In the genomic region with DNA sequence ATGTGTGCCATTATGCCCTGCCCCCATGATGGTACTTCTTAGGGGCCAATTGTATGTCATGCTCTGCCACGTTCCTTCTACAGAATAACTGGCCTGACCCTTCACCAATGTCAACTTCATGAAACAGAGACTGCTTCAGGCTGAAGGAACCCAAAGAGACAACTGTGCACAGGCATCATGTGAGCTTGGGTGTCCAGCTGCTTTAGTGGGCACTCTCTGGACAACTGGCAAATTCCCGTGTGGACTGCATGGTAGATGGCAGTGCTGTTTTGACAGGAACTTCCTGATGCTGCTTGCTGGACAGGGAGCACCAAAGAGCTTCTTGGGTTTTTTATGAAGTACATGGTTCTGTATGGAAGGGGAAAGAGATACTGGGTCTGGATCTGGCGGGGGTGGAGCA, we compare ENCODE assay signal across 24 mouse cellular contexts.
"Had no signal": no experiment of that assay in that cellular context is flagged by ENCODE, and none has a peak within 500 bp of the region (broad histone marks: within the 10 kb centered on the region; RNA-seq: fewer than 3 reads in every experiment).

No protein-coding gene starts in this region.

- DNase-seq: heart, postnatal 10 days; heart, postnatal 14 days; heart, postnatal 36 days; heart, postnatal 4 days; kidney, postnatal 4 days; layer of hippocampus, adult 9-11 months; layer of hippocampus, postnatal 36 days had no signal

- H3K9me3 ChIP-seq: heart, embryonic 10.5 days; heart, embryonic 12.5 days; heart, embryonic 13.5 days; heart, embryonic 15.5 days; hindbrain, embryonic 10.5 days; hindbrain, embryonic 12.5 days; hindbrain, embryonic 13.5 days; hindbrain, embryonic 15.5 days; intestine, embryonic 15.5 days; kidney, embryonic 15.5 days had no signal

- H3K27me3 ChIP-seq: heart, embryonic 12.5 days; heart, embryonic 13.5 days; heart, embryonic 15.5 days; hindbrain, embryonic 12.5 days; hindbrain, embryonic 13.5 days; hindbrain, embryonic 15.5 days; intestine, embryonic 15.5 days; kidney, embryonic 15.5 days had no signal

- ATAC-seq: hindbrain, embryonic 16.5 days; hindbrain, postnatal 0 days; inflammation-experienced regulatory T-cells, adult 6 months; intestine, embryonic 15.5 days had no signal

- H3K27ac ChIP-seq: heart, embryonic 10.5 days; heart, embryonic 13.5 days; heart, embryonic 15.5 days; hindbrain, embryonic 10.5 days; hindbrain, embryonic 12.5 days; hindbrain, embryonic 13.5 days; hindbrain, embryonic 14.5 days; hindbrain, embryonic 15.5 days; hindbrain, postnatal 0 days; intestine, embryonic 15.5 days; kidney, embryonic 15.5 days; kidney, postnatal 0 days; layer of hippocampus, adult 2 months had no signal

- H3K4me1 ChIP-seq: hindbrain, embryonic 15.5 days; intestine, embryonic 15.5 days had no signal

- H3K4me3 ChIP-seq: heart, embryonic 10.5 days; heart, embryonic 12.5 days; heart, embryonic 13.5 days; heart, embryonic 15.5 days; hindbrain, embryonic 10.5 days; hindbrain, embryonic 12.5 days; hindbrain, embryonic 13.5 days; hindbrain, embryonic 15.5 days; intestine, embryonic 15.5 days; kidney, embryonic 15.5 days; layer of hippocampus, adult 2 months had no signal

- H3K4me2 ChIP-seq: heart, embryonic 11.5 days; heart, embryonic 12.5 days; heart, embryonic 13.5 days; heart, embryonic 15.5 days; hindbrain, embryonic 12.5 days; hindbrain, embryonic 13.5 days; hindbrain, embryonic 14.5 days; hindbrain, embryonic 15.5 days; intestine, embryonic 15.5 days; kidney, embryonic 15.5 days had no signal

- H3K36me3 ChIP-seq: heart, embryonic 10.5 days; heart, embryonic 12.5 days; heart, embryonic 13.5 days; heart, embryonic 15.5 days; hindbrain, embryonic 10.5 days; hindbrain, embryonic 12.5 days; hindbrain, embryonic 13.5 days; hindbrain, embryonic 15.5 days; intestine, embryonic 15.5 days; kidney, embryonic 15.5 days had no signal
